Mouse (Mus musculus) erythroblast, embryonic 14.5 days (primary cell): ENCODE data around the gene Sncb.

ENCODE experiments used
- GATA1 ChIP-seq: IDR thresholded peaks from 2 replicates; pipeline ENCODE4 v1.6.1; 2012; ENCODE audit warnings: low read length, inconsistent platforms, mixed read lengths
- TAL1 ChIP-seq: IDR thresholded peaks from 3 replicates; pipeline ENCODE4 v1.6.1; 2012; ENCODE audit warnings: low read length, inconsistent platforms, mixed read lengths

DNA sequence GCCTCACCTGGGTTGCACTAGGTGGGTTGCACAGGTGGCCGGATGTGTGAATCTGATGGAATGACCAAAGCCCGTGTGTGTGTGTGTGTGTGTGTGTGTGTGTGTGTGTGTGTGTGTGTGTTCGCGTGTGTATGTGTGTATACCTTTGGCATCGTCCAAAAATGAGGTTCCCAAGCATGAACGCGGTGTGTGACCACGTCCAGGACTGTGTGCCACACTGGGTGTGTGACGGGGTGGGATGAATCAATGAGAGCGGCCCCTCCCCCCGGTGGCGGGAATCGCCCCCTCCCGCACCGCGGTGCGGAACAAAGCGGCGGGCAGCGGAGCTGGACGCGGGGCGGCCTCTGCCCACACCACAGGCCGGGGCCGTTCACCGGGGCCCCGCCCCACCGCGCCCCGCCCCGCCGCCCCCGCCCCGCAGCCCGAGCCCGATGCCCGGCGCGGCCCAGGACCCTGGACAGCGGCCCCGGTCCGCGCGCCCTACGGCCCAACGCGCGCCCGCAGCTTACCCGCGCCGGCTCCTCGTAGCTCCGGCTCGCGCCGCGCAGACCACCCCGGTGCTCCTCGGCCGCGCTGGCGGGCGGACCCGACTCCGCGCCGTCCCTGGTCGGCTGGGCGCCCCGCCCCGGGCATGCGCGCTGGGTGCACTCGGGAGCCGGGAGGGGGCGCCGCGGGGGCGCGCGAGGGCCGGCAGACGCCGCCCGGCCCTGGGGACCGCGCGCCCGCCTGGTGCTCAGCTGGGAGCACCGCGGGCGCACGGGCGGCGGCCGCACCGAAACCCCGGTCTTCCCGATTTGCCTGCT is 17.1 kb downstream of the Sncb start:
- TF ChIP-seq TAL1 (no peak), GATA1 (no peak)
